Mouse (Mus musculus) urinary bladder, postnatal 36 days (tissue): Measurements from ENCODE around the gene Bik.

ENCODE experiments used
- DNase-seq, 2 experiments: peaks; one replicate each; pipeline ENCODE4 v3.0.0; 2022; ENCODE audit warnings: low spot score in 2 of 2, mixed read lengths in 1 of 2

Bik gene

DNA sequence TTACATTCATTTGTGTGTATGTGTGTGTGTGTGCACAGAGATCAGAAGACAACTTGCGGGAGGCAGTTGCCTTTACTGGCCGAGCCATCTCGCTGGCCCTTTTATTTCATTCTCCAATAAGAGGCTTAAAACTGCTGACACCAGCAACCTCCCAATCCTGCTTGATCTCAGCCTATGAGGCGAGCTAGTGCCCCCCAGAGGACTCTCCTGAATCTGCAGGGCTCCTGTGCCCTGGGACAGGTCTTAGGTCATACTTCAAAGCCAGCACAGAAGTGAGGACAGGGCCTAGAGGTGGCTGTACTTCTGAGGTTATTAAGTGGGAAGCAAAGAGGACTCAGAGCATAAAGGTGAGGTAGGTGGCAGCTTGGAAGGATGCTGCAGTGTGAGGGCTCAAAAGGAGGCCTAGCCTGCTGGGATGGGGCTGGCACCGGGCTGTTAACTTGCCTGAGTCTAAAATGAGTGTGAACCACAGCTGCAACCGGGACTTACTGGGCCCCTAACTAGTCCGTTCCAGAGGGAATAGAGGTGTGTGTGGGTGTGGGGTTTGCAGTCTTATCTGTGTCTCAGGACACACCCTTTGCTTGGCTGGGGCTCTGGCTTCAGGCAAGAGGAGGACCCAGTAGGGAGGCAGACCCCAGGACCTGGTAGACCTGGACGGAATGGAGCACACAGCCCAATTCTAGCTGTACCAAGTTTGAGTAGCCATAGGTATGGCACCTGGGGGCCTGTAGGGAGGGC lies 56.9 kb downstream of the Bik start:
- DNase-seq = peak; percentile 38 to 58

DNA sequence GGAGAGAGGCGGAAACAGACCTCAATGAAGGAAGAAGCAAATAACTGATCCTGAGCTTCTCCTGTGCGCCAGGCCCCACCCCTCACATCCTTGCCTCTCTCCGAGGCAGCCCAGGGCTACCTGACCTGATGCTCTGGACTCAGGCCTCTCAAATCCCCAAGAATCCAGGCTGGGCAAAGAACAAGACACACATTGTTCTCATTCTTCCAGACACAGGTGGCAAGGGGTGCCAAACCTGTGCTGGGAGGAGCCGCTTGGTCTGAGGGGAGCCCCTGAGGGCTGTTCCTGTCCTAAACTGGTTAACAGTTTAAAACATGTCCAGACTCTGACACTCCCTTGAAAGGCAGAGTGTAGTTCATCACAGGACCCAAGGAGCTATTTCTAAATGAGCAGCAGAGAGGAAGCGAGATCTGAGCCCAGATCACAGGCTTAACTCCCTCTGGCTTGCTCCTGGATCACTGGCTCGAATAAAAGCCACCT lies 58.1 kb downstream of the Bik start:
- DNase-seq = no peak

DNA sequence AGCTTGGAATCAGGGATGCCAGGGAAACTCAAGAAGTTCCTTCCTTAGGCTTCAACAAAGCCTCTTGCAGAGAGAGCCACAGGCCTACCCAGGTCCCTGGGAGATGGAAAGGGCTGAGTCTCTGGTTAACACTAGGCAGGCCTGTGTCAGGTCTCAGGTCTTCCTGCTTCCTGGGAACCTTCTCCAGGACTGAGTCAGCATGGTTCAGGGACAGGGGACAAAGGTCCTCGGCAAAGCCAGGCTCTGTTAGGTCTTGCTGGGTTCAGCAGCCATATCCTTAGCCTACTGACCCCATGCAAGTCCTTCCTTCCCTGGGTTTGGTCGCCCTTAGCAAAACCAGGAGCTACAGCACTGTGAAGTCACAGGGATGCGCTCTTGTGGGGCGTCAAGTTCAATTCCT lies 64.2 kb downstream of the Bik start:
- DNase-seq = no peak

DNA sequence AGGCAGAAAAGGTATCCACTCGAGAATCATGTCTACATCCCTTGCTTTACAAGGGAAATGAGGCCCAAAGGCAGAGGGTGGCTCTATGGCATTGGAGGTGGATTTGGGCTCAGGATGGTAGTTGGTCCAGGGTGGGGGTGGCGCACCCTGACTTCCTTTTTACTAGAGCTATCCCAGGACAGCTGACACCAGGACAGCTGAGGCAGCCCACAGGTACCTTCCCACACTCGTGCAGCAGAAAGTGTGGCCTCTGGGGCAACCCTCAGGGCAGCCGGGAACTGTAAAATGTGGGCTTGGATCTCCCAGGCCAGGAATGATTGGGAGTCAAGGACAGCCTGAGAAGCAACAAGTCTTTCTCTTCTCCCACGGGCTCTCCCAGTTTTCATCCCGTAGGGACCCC lies 65.1 kb downstream of the Bik start:
- DNase-seq = no peak

DNA sequence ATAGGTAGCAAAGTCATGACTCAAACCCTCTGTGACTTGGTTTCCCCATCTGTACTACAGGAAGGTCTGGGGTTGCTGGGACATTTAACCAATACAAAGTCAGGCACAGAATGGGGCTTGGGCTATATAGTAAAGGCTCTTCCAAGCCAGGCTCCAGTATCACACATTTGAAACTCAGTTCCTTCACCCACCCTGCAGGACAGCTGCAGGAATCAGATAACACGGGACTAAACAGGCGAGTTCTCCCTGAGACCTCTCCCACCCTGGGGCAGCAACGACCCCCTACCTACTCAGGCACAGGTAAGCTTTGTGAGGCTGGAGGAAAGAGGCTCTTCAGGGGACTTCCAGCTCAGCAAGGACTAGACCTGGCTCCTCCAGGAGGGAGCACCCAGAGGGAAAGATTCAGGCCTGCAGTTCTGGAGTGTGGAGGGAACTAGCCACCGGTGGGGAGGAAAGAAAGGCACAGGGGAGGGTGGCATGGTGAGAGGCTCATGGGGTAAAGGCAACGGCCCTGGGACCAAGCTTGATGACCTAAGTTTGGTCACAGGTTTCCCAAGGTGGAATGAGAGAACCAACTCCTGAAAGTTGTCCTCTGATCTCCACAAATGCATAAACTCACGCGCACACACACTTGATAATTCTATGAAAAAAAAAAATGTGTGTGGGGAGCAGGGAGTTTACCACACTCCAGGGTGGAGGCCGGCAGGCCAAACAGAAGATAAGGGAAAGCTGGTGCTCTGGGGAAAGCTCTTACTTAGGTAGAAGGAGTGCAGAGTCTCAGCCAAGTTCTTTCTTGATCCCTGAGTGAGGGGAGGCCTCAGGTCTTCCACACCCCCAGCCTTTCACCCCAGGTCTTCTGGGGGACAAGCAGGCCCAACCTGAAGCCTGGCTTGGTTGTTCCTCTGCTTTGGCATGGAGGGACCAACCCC lies 65.9 kb downstream of the Bik start:
- no peak for DNase-seq

DNA sequence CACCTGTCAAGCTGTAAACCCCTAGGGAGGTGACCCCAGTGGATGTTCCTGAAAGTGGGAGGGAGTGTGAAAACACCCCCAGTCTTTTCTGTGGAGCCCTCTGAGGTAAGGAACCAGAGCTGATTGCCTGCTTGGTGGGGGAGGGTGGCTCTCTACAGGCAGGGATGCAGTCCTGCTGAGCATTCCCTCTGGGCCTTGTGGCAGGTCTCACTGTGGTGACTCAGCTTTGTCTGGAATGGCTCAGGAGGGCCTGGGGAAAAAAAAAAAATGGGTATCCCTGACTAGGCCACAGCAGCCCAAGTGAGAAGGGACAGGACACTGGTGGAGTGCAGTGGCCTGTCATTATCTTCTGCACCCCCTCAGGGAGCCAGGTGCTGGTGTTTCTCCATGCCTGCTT lies 66.5 kb downstream of the Bik start:
- DNase-seq = no peak

DNA sequence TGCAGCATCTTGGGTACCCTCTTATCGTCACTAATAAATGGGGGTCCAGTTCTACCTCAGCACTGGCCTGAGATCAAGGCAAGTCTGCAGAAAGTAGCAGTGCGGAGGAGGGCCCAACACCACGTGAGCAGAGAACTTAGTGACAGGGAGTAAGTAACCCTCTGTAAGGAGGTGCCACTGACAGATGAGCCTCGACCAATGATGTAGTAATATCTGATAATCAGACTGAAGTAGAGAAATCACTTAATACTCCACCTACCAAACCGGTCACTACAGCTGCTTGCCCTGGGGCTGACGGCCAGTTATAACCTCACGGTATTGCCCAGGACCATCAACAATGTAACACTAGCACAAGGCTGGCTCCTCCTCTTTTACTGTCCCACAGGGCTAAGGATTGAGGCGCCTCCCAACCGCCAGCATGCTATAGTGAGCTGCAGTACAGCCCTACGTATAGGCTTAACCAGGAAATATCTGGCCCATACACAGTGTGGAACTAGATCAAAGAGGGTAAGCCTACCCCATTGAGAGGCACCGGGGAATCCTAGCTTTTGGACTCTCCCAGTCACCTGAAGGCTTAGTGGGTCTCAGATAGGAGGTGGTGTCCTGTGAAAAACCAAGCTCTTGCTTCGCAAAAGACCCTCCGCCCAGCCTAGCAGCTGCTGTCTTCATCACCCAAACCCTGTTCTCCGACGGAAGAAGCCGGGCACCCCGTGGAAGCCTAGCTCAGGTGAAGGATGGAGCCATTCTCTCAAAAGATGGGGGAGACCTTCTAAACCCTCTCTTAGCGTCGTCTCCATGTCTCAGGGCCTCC lies 67.2 kb downstream of the Bik start:
- DNase-seq = no peak
